Mouse (Mus musculus) ovary, postnatal 14 days (tissue): Measurements from ENCODE around the gene Elobl.

Experiments
- DNase-seq: peaks from one replicate; pipeline ENCODE4 v3.0.0; 2022; ENCODE audit warnings: low spot score

Elobl gene

GRCm38 (mm10) chr11:88986616-88987015, 19.9 kb upstream of the Elobl start:
- no peak for DNase-seq

GRCm38 (mm10) chr11:88981337-88981736, 14.6 kb upstream of the Elobl start:
- DNase-seq = no peak

GRCm38 (mm10) chr11:88977188-88977587, 10.5 kb upstream of the Elobl start:
- DNase-seq = no peak

GRCm38 (mm10) chr11:88976320-88976719, 9.6 kb upstream of the Elobl start:
- DNase-seq = no peak

- peak; percentile 86 for DNase-seq
These were observed 7.3 kb upstream of the Elobl start for GRCm38 (mm10) chr11:88973776-88974701.

- DNase-seq = no peak
These were observed 3.5 kb upstream of the Elobl start, which contains the start of gene Coil for GRCm38 (mm10) chr11:88970202-88970732. Gene Coil (plus strand): TSS chr11:88970252.

GRCm38 (mm10) chr11:88958851-88959250, 7.9 kb downstream of the Elobl start:
- DNase-seq = no peak

GRCm38 (mm10) chr11:88955217-88955969, 11.3 kb downstream of the Elobl start, which contains the start of gene Scpep1:
Gene Scpep1 (minus strand): TSS chr11:88955465.
- DNase-seq = peak; percentile 94

GRCm38 (mm10) chr11:88954803-88955202, 11.9 kb downstream of the Elobl start:
- no peak for DNase-seq

GRCm38 (mm10) chr11:88953582-88953981, 13.1 kb downstream of the Elobl start:
- DNase-seq = no peak

- DNase-seq = no peak
These were observed 14.6 kb downstream of the Elobl start for GRCm38 (mm10) chr11:88952117-88952516.

GRCm38 (mm10) chr11:88951576-88951975, 15.2 kb downstream of the Elobl start:
- DNase-seq = no peak

- no peak for DNase-seq
These were observed 16.0 kb downstream of the Elobl start for GRCm38 (mm10) chr11:88950640-88951250.

- no peak for DNase-seq
These were observed 16.7 kb downstream of the Elobl start for GRCm38 (mm10) chr11:88949802-88950639.

- DNase-seq = no peak
These were observed 17.8 kb downstream of the Elobl start for GRCm38 (mm10) chr11:88948896-88949295.

GRCm38 (mm10) chr11:88945971-88946585, 20.7 kb downstream of the Elobl start:
- DNase-seq = no peak

GRCm38 (mm10) chr11:88941489-88941888, 25.2 kb downstream of the Elobl start:
- no peak for DNase-seq

- no peak for DNase-seq
These were observed 27.1 kb downstream of the Elobl start for GRCm38 (mm10) chr11:88939634-88940033.

- no peak for DNase-seq
These were observed 28.0 kb downstream of the Elobl start for GRCm38 (mm10) chr11:88938770-88939169.

- DNase-seq = no peak
These were observed 28.8 kb downstream of the Elobl start for GRCm38 (mm10) chr11:88937886-88938285.
